Mouse (Mus musculus): ENCODE data around the gene Hspb6. TPM values are rescaled to one million over a fixed set of nuclear protein-coding genes. Genes with fewer than 3 reads are reported as not detected.

Gene Hspb6
- polyA plus RNA-seq, 1 experiment: 50.4 TPM

DNA sequence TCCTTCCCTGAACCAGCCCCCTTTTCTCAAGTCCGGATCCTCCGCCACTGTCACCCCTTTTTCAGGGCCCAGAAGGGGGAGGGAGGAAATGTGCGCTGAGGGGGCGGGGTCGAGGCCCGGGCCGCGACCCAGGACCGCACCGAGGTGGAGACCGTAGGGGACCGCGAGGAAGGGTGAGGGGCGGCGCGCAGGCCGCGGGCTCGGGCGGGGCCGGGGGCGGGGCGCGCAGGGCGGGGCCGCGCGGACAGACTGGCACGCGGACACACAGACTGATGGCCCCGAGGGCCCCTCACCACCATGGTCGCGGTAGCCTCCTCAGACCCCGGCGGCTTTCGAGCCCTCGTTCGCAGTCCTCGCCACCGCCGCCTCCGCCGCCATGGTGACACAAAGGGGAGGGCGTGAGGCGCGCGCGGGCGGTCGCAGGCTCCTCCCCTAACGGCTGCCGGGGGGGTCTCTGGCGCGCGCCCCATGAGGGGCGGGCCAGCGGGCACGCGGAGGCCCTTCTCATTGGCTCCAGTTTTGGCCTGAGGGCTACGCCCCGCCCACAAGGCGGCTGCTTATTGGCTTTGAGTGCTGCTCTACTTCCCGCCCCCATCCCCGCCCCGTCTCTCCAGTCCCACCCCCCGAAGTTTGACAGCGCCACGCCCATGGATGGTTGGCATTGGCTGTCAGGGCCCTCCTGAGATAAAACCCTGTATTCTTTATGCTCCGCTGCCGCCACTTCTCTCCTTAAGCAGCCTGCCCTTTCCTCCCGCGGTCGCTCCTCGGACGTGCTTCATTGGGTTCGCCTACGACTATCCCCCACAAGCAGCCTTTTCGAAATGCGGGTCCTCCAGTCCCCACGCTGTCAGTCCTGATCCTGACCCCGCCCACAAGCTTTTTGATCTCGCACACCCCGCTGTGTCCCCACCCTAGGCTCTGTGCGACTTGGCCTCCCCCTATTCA is 17.1 kb upstream of the Hspb6 start, which contains the start of gene Arhgap33:
TSS of gene Arhgap33 (minus strand) at position 428 of the 945 bp plus-strand sequence.
- TF ChIP-seq POLR2A (IDR thresholded peaks at IDR 0.05; ENCODE audit: low read depth, low read length): no peak
- TF ChIP-seq CTCF (conservative IDR thresholded peaks at IDR 0.05; ENCODE audit: insufficient read depth, insufficient read length, low read depth, low read length): no peak
- whole genome bisulfite sequencing: 1% methylated on average over 80 of the region's 84 CpGs
- peak; percentile 98 for DNase-seq
- H3K36me3 ChIP-seq (ENCODE audit: control insufficient read depth, insufficient read depth, low read length): no peaks in the 10 kb centered on the region
- no peaks in the 10 kb centered on the region for H3K27me3 ChIP-seq (replicated peaks; ENCODE audit: control insufficient read depth, insufficient read depth, low read length)
- H3K27ac ChIP-seq (ENCODE audit: insufficient read depth, low read depth, low read length): no peak within 1 kb of the TSS
- H3K4me1 ChIP-seq (ENCODE audit: control insufficient read depth, insufficient read depth, low read length): peaks cover 2% of the 10 kb centered on the region; the same call in 1 of the 2 replicates
- peak within 1 kb of the TSS; percentile 72 for H3K4me3 ChIP-seq (ENCODE audit: insufficient read depth, low read depth, low read length)

DNA sequence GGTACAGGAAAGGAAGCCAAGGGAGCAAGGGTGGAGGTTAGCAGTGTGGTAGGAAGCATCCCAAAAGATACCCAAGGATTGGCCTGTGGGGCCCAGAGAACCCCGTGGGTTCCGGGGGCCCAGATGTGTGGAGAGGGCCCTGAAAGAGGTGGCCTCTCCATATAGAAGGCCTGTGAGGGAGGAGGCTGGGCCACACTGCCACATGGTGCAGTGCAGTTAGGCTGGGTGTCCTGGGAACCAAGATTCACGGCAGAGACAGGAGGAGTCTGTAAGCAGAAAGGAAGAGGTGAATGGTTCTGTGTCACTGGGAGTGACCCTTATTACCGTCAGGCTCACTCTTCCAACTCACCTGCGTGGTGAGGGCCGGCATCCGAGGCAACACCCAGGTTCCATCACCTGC is 11.4 kb upstream of the Hspb6 start:
- no peak for DNase-seq
- Histone ChIP-seq H3K27me3 (replicated peaks; ENCODE audit: control insufficient read depth, insufficient read depth, low read length) (no peaks in the 10 kb centered on the region), H3K4me1 (ENCODE audit: control insufficient read depth, insufficient read depth, low read length) (no peaks in the 10 kb centered on the region), H3K27ac (ENCODE audit: insufficient read depth, low read depth, low read length) (no peak overlapping the region), H3K4me3 (ENCODE audit: insufficient read depth, low read depth, low read length) (no peak overlapping the region), H3K36me3 (ENCODE audit: control insufficient read depth, insufficient read depth, low read length) (no peaks in the 10 kb centered on the region)
- 93% methylated on average over 7 of the region's 7 CpGs for WGBS
- TF ChIP-seq CTCF (conservative IDR thresholded peaks at IDR 0.05; ENCODE audit: insufficient read depth, insufficient read length, low read depth, low read length) (no peak), POLR2A (IDR thresholded peaks at IDR 0.05; ENCODE audit: low read depth, low read length) (no peak)

DNA sequence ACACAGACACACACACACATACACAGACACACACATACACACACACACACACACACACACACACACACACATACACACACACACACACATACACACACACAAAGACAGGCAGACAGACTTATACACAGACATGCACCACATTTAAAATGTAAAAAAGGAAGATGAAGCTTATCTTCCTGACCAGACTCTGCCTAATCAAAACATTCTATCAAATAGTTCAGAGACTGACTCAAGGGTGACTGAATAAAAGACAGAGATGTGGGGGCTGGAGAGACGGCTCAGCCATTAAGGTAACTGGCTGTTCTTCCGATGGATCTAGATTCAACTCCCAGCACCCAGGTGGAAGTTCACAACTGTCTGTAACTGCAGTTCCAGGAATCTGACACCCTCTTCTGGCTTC is 7.7 kb upstream of the Hspb6 start:
- TF ChIP-seq POLR2A (IDR thresholded peaks at IDR 0.05; ENCODE audit: low read depth, low read length) (no peak), CTCF (conservative IDR thresholded peaks at IDR 0.05; ENCODE audit: insufficient read depth, insufficient read length, low read depth, low read length) (no peak)
- no peak for DNase-seq
- no peaks in the 10 kb centered on the region for H3K4me1 ChIP-seq (ENCODE audit: control insufficient read depth, insufficient read depth, low read length)
- no peak overlapping the region for H3K4me3 ChIP-seq (ENCODE audit: insufficient read depth, low read depth, low read length)
- no peaks in the 10 kb centered on the region for H3K36me3 ChIP-seq (ENCODE audit: control insufficient read depth, insufficient read depth, low read length)
- H3K27ac ChIP-seq (ENCODE audit: insufficient read depth, low read depth, low read length): no peak overlapping the region
- 96% methylated on average over 2 of the region's 2 CpGs for WGBS
- no peaks in the 10 kb centered on the region for H3K27me3 ChIP-seq (replicated peaks; ENCODE audit: control insufficient read depth, insufficient read depth, low read length)

DNA sequence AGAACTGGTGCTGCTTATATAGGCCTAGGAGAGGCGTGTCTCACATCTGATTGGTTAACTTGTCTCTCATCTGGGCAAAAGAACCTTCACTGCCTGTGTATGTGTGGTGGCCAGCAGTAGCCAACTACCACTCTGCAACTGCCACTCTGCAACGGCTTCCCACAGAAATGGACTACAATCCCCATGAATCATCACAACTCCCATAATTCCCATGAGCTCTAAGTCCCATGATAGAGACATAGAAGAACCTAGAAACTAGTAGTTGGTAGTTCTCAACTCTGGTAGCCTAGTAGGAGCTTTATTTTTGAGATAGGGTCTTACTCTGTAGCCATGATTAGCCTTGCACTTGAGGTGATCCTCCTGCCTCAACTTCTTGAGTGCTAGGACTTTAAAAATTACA is 2.1 kb upstream of the Hspb6 start:
- DNase-seq: no peak
- 82% methylated on average over 2 of the region's 2 CpGs for WGBS
- H3K4me1 ChIP-seq (ENCODE audit: control insufficient read depth, insufficient read depth, low read length): no peaks in the 10 kb centered on the region; the same call in 1 of the 2 replicates
- TF ChIP-seq POLR2A (IDR thresholded peaks at IDR 0.05; ENCODE audit: low read depth, low read length) (no peak), CTCF (conservative IDR thresholded peaks at IDR 0.05; ENCODE audit: insufficient read depth, insufficient read length, low read depth, low read length) (no peak)
- H3K36me3 ChIP-seq (ENCODE audit: control insufficient read depth, insufficient read depth, low read length): no peaks in the 10 kb centered on the region
- no peak overlapping the region for H3K4me3 ChIP-seq (ENCODE audit: insufficient read depth, low read depth, low read length)
- no peak overlapping the region for H3K27ac ChIP-seq (ENCODE audit: insufficient read depth, low read depth, low read length)
- H3K27me3 ChIP-seq (replicated peaks; ENCODE audit: control insufficient read depth, insufficient read depth, low read length): no peaks in the 10 kb centered on the region

DNA sequence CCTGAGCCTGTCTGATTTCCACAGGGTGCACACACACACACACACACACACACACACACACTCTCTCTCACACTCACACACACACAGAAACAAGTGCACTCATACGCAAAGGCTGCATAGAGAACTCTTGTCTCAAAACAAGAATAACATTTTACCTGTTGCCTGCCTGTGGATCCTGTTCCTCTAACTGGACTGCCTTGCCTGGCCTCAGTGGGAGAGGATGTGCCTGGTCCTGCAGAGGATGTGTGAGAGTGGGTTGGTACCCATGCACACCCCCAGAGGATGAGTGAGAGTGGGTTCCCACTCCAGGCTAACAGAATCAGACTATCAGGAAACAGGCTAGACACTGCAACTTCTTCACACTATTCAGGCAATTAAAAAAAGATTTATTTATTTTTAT is 1.4 kb upstream of the Hspb6 start:
- H3K27me3 ChIP-seq (replicated peaks; ENCODE audit: control insufficient read depth, insufficient read depth, low read length): no peaks in the 10 kb centered on the region
- H3K36me3 ChIP-seq (ENCODE audit: control insufficient read depth, insufficient read depth, low read length): no peaks in the 10 kb centered on the region
- no peak for DNase-seq
- H3K4me1 ChIP-seq (ENCODE audit: control insufficient read depth, insufficient read depth, low read length): no peaks in the 10 kb centered on the region; the same call in 1 of the 2 replicates
- H3K27ac ChIP-seq (ENCODE audit: insufficient read depth, low read depth, low read length): no peak overlapping the region
- WGBS: 96% methylated on average over 1 of the region's 1 CpGs
- TF ChIP-seq CTCF (conservative IDR thresholded peaks at IDR 0.05; ENCODE audit: insufficient read depth, insufficient read length, low read depth, low read length) (no peak), POLR2A (IDR thresholded peaks at IDR 0.05; ENCODE audit: low read depth, low read length) (no peak)
- no peak overlapping the region for H3K4me3 ChIP-seq (ENCODE audit: insufficient read depth, low read depth, low read length)

DNA sequence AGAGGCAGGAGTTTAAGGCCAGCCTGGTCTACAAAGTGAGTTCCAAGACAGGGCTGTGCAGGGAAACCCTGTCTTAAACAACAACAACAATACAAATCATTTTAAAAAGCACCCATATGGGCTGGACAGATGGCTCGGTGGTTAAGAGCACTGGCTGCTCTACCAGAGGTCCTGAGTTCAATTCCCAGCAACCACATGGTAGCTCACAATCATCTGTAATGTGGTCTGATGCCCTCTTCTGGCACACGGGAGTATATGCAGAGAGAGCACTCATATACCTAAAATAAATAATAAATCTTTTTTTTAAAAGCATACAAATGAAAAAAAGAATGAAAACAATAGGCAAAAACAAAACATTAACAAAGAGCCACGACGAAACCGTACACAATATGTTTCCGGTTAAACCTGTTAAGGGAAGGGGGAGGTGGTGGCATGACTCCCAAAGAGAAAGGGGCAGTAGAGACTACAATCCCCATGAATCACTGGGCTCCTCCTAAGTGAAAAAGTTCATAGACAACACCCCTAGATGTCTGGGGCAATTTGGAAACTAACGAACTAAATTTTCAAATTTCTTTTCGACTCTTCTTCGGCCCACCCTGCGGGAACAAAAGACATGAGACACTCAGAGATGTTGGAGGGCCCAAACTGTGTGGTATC is 405 bp upstream of the Hspb6 start:
- WGBS: 2% methylated on average over 10 of the region's 10 CpGs
- H3K27ac ChIP-seq (ENCODE audit: insufficient read depth, low read depth, low read length): peak overlapping the region; percentile 99
- DNase-seq: no peak
- H3K36me3 ChIP-seq (ENCODE audit: control insufficient read depth, insufficient read depth, low read length): no peaks in the 10 kb centered on the region
- H3K27me3 ChIP-seq (replicated peaks; ENCODE audit: control insufficient read depth, insufficient read depth, low read length): no peaks in the 10 kb centered on the region
- no peaks in the 10 kb centered on the region; the same call in 1 of the 2 replicates for H3K4me1 ChIP-seq (ENCODE audit: control insufficient read depth, insufficient read depth, low read length)
- TF ChIP-seq POLR2A (IDR thresholded peaks at IDR 0.05; ENCODE audit: low read depth, low read length) (no peak), CTCF (conservative IDR thresholded peaks at IDR 0.05; ENCODE audit: insufficient read depth, insufficient read length, low read depth, low read length) (peak; percentile 25; the same call in 1 of the 2 replicates)
- H3K4me3 ChIP-seq (ENCODE audit: insufficient read depth, low read depth, low read length): peak overlapping the region; percentile 98
